Mouse (Mus musculus) layer of hippocampus, adult 2 months (tissue): ENCODE data around the gene Efhc2. TPM values are rescaled to one million over a fixed set of nuclear protein-coding genes. Genes with fewer than 3 reads are reported as not detected.

ENCODE experiments used
- DNase-seq, 2 experiments: peaks; one replicate each; pipeline ENCODE4 v3.0.0; 2022; ENCODE audit warnings: low spot score in 2 of 2
- H3K27ac ChIP-seq: fragments of 200-600 bp; 2 replicates; pipeline ENCODE4 v1.8.1; 2022
- H3K4me3 ChIP-seq: fragments of 200-600 bp; 2 replicates; pipeline ENCODE4 v1.8.1; 2022; ENCODE audit warnings: mild to moderate bottlenecking
- CTCF ChIP-seq: fragments of 200-600 bp; conservative IDR thresholded peaks from 2 replicates; pipeline ENCODE4 v1.8.1; 2022; ENCODE audit warnings: antibody characterized with exemption, mild to moderate bottlenecking, moderate library complexity
- long read RNA-seq, 2 experiments: library from polyadenylated mRNA; stranded (forward); transcript quantifications; one replicate each; pipeline ENCODE4 v2.0.0; 2021; ENCODE audit warnings: borderline mapping rate in 2 of 2
- total RNA-seq, 2 experiments: library from RNA; stranded (reverse); gene quantifications; 2 replicates each; pipeline ENCODE4 v1.2.3; 2021

Efhc2 gene
- 1 to 10 TPM; 1.5 to 1.6 TPM for total RNA-seq
- long read RNA-seq, experiment 1, partial matches to known transcripts = 0 of 1 reads
- long read RNA-seq, experiment 1, other reads (novel, unspliced or antisense) = 1 of 1 reads
- long read RNA-seq, experiment 2, partial matches to known transcripts = 0 of 3 reads
- long read RNA-seq, experiment 2, other reads (novel, unspliced or antisense) = 3 of 3 reads

DNA sequence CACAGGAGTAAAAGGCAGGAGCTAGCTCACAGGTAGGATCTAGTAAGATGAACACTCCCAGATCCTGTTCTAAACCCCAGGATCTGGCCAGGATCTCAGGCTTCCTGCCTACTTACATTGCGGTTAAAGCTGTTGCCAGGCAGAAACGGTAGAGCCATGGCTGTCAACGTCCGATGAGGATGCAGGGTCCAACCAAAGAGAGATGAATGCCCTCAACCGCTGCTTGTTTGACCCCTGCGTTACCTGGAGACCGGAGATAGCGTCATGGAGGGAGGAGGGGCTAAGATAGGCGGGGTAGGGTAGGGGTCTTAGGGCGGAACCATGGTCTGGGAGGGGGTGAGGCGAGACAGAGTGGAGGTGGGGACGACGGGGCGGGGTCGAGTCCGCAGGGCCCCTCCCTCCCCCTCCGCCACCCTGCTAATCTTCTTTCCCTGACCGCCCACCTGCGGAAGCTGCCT is at the start of gene Efhc2:
Gene Efhc2 (minus strand): TSS at position 243 of the 458 bp plus-strand sequence.
- TF ChIP-seq CTCF = no peak
- peak within 1 kb of the TSS; percentile 73 for H3K27ac ChIP-seq
- DNase-seq = no peak
- peak within 1 kb of the TSS; percentile 48 for H3K4me3 ChIP-seq

DNA sequence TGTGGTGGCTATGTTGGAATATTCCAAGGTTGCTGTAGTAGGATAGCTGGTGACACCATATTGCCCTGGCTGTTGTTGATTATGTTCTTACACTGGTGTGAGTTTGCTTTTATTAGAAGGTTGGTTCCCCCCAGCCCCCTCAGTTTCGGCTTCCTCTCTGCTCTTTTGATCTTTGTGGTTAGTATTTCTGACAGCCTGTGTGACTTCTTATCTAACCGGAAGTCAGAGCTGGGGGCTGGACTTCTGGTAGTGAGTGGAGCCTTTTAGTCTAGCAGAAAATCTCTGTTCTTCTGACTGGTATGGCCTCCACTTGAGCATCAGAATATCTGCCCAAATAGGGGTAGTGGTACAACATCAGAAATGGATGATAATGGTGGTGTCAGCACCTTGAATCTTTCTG is 45.9 kb upstream of the Efhc2 start:
- TF ChIP-seq CTCF = no peak
- DNase-seq = no peak
- Histone ChIP-seq H3K27ac (no peak overlapping the region), H3K4me3 (no peak overlapping the region)

DNA sequence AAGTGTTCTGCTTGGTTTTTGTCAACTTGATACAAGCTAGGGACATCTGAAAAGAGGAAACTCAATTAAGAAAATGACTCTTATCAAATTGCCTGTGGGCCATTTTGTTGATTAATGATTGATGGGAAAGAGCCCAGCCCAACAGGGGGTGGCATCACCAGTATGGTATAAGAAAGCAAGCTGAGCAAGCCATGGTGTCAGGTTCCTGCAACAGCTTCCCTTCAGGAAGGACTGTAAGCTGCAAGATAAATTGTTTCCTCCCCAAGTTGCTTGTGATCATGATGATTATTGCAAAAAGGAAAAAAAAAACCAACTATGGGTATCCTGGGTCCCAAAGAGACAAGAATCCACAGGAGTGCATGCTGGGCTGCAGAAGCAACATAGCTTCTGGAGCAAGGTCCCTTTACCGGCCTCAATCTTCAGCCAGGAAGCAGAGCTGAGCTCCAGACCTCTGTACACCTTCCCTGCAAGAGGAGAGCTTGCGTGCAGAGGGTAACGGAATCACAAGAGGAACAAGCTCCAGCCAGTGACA is 18.8 kb downstream of the Efhc2 start:
- no peak for DNase-seq
- H3K27ac ChIP-seq = no peak overlapping the region
- no peak overlapping the region for H3K4me3 ChIP-seq
- no peak for TF ChIP-seq CTCF

- no peak overlapping the region for H3K27ac ChIP-seq
- no peak for DNase-seq
- H3K4me3 ChIP-seq = no peak overlapping the region
- TF ChIP-seq CTCF = no peak
Measured at GRCm38 (mm10) chrX:17283899-17284298, 35.3 kb downstream of the Efhc2 start.

- TF ChIP-seq CTCF = no peak
Measured at GRCm38 (mm10) chrX:17225141-17225540, 94.0 kb downstream of the Efhc2 start.

DNA sequence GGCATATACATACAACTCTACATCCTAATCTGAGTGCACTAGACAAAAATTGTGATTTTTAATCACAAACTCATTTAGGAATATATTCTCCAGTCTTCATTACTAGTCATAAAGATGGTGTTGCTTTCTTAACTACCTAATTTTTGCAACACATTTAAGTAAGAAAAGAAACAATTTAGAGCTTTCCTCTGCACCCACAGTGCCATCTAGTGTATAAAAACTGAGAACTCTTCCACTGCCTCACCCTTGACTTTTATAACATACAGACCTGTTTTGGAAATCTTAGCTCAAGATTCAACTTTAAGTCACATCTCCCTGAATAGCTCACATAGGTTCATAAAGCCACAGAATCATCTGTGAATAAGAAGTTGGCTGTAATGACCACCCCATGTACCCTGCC is 101.7 kb downstream of the Efhc2 start:
- no peak overlapping the region for H3K4me3 ChIP-seq
- H3K27ac ChIP-seq = no peak overlapping the region
- no peak for DNase-seq

More at GRCm38 (mm10) chrX:17225141-17225540, 94.0 kb downstream of the Efhc2 start:
- DNase-seq = no peak
- H3K27ac ChIP-seq = no peak overlapping the region
- H3K4me3 ChIP-seq = no peak overlapping the region

DNA sequence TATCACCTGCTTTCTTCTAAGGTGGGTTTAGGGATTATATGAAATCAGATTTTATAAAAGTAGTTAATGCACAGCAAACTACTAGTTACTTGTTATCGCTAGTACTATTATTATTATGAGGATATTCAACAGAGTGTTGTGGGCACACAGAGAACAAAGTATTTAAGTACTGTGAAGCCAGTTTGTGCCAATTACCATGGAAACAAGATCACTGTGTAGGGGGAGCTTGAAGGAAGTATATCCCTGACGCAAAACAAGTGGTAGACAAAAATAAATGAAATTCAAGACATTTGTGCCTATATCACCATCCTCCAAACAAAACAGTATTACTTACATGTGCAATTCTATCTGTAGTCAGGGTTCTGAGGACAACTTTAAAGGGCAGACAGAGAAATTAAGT is 105.7 kb downstream of the Efhc2 start:
- no peak for TF ChIP-seq CTCF
- no peak for DNase-seq

More for the DNA sequence above, 101.7 kb downstream of the Efhc2 start:
- TF ChIP-seq CTCF = peak; percentile 73

DNA sequence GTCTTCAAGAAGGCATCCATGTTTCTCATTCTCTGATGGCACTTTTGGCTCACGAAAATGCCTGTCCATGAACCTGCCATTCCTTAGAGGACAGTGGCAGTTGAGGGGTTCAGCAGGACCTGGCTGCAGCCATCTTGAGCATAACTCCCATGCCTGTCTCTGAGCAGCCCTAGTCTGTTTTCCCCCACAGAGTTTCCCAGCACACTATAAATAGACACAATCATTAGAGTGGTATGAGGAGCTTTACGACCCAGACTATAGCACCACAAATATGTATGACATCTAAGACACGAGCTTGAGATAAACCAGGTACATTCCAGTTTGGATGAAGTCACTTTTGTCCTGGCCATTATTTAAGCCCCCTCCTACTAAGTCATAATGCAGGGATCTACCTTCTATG is 143.4 kb downstream of the Efhc2 start:
- no peak for TF ChIP-seq CTCF
- no peak for DNase-seq
- H3K27ac ChIP-seq = no peak overlapping the region
- H3K4me3 ChIP-seq = no peak overlapping the region

More for the DNA sequence above, 105.7 kb downstream of the Efhc2 start:
- H3K27ac ChIP-seq = no peak overlapping the region
- H3K4me3 ChIP-seq = no peak overlapping the region

DNA sequence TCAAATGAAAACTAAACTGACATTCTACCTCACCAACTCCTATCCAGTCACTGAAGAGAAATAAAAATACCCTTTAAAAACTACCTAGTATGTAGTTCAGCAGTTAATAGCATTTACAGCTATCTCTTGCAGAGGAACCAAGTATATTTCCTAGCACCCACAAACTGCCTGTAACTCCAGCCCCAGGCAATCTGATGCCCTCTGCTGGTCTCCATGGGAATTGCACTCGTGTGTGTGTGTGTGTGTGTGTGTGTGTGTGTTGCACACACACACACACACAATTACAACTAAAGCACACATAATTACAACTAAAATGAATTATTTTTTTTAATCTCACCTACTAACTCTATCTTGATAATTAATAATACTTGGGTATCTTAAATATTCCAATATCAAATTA is 153.5 kb downstream of the Efhc2 start:
- TF ChIP-seq CTCF = peak; percentile 41
- no peak for DNase-seq
- Histone ChIP-seq H3K27ac (no peak overlapping the region), H3K4me3 (no peak overlapping the region)
